Mouse (Mus musculus): Measurements from ENCODE around the gene Dcakd. TPM values are rescaled to one million over a fixed set of nuclear protein-coding genes. Genes with fewer than 3 reads are reported as not detected.
"Not testable (repeated sequence)": the region's sequence is repeated elsewhere in the genome, so short reads cannot be mapped to it uniquely, and the experiment has no call there.

Gene Dcakd
- polyA plus RNA-seq, 1 experiment from 2014 or later: 137 TPM

DNA sequence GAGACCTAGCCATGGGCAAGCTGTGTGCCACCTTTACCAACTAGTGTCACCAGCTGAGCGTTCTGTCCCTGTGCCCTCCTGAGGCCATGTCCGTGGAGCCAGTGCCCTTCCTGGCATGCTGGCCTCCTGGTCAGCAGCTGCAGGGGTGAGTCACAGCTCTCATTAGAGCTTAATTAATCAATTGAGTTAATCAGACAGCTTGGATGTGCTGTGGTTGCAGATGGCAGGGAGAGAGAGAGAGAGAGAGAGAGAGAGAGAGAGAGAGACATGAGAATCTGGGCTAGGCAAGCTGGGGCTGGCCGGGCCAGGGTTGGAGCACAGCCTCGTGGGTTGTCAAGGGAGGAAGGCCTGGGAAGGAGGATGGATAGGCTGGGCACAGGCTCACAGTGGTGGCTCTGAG, 43.5 kb downstream of the Dcakd start:
- no peak for DNase-seq (ENCODE audit: low spot score)
- Histone ChIP-seq H3K36me3 (no peaks in the 10 kb centered on the region), H3K4me1 (peaks cover 3% of the 10 kb centered on the region; the same call in 1 of the 2 replicates), H3K4me3 (no peak overlapping the region), H3K27me3 (ENCODE audit: insufficient read depth, poor library complexity, severe bottlenecking) (peaks cover 60% of the 10 kb centered on the region), H3K27ac (no peak overlapping the region), H3K9me3 (no peaks in the 10 kb centered on the region)
- 55% methylated on average over 4 of the region's 4 CpGs for WGBS

DNA sequence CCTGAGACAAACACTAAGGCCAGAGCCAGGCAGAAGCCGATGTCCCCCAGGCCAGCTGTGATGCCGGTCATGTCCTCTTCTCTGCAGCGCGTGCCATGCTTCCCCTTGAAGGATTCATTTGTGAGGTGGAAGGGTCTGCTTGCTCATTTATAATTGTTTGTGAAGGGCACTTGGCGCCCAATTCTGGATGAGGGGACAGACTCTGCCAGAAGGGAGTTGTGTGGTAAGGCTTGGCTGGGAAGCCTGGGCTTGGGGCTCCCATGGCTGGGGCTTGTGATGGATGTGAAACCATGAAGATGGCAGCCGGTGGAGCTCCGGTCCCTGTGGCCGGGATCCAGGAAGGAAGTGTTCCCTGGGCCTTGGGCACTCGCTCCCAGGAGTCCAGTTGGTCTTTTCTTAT, 44.0 kb downstream of the Dcakd start:
- Histone ChIP-seq H3K4me3 (no peak overlapping the region), H3K9me3 (no peaks in the 10 kb centered on the region), H3K27ac (no peak overlapping the region), H3K27me3 (ENCODE audit: insufficient read depth, poor library complexity, severe bottlenecking) (peaks cover 56% of the 10 kb centered on the region), H3K36me3 (no peaks in the 10 kb centered on the region), H3K4me1 (no peaks in the 10 kb centered on the region)
- DNase-seq (ENCODE audit: low spot score): no peak
- WGBS: 82% methylated on average over 9 of the region's 9 CpGs

DNA sequence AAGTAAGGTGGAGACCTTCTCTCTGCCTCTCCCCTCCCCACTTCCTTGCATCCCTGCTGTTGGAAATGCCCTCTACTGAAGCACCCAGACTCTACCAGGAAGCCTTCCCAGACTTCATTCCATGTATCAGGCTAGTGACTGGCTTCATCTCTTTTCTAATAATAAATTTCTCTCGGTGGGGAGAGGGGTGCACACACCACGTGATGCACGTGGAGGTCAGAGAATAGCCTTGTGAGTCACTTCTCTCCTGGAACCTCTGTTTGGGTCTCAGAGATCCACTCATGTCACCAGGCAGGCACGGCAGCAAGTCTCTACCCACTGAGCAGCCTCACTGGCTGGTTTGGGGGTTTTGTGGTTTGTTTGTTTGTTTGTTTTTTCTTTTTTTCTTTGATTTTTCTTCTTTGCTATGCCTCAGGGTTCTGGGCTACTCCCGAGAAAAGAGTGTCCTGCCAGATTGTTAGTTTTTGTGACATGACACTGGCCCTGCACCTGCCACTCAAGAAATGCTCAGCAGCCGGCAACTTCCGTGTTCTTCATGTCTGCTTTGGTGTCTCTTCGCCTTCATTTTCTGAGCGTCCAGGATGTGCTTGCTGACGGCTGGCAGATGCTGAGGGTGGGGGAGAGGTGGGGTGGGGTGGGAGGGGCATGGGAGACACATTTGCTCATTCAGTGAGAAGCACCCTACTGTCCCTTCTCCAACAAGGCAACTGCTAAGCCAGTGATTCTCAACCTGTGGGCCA, 46.8 kb downstream of the Dcakd start:
- peaks cover 36% of the 10 kb centered on the region for H3K27me3 ChIP-seq (ENCODE audit: insufficient read depth, poor library complexity, severe bottlenecking)
- WGBS: 57% methylated on average over 10 of the region's 10 CpGs
- H3K9me3 ChIP-seq: no peaks in the 10 kb centered on the region
- peaks cover 10% of the 10 kb centered on the region for H3K4me1 ChIP-seq
- no peak for DNase-seq (ENCODE audit: low spot score)
- no peaks in the 10 kb centered on the region for H3K36me3 ChIP-seq
- no peak overlapping the region for H3K27ac ChIP-seq
- H3K4me3 ChIP-seq: no peak overlapping the region

DNA sequence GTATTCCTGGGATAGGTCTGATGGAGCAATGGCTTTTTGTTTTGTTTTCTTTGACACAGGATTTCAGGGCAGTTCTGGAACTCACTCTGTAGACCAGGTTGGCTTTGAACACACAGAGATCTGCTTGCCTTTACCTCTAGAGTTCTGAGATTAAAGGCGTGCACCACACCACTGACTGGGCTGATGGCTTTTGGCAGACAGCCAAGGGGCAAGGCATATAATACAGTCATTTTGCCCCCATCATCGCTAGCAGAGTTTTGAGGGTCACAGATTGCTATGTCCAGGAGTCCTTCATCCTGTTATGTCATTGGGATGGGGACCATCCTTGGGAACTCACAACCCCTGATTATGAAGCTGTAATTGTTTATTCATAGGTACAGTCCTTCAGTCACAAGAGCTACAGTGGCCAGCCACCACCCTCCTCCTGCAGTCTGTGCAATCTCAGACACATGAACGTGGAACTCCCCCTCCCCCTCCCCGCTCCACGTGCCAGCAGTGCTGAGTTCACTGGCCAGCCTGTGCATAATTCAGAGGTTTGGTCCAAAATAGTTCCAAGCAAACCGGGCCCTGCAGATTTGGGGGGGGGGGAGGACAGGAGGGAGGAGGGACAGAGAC, 50.0 kb downstream of the Dcakd start:
- H3K9me3 ChIP-seq: no peaks in the 10 kb centered on the region
- 40% methylated on average over 6 of the region's 6 CpGs for WGBS
- H3K36me3 ChIP-seq: no peaks in the 10 kb centered on the region
- H3K27me3 ChIP-seq (ENCODE audit: insufficient read depth, poor library complexity, severe bottlenecking): peaks cover 28% of the 10 kb centered on the region
- H3K27ac ChIP-seq: peak overlapping the region; percentile 63; the same call in 1 of the 2 replicates
- peaks cover 10% of the 10 kb centered on the region for H3K4me1 ChIP-seq
- H3K4me3 ChIP-seq: no peak overlapping the region
- DNase-seq (ENCODE audit: low spot score): no peak

DNA sequence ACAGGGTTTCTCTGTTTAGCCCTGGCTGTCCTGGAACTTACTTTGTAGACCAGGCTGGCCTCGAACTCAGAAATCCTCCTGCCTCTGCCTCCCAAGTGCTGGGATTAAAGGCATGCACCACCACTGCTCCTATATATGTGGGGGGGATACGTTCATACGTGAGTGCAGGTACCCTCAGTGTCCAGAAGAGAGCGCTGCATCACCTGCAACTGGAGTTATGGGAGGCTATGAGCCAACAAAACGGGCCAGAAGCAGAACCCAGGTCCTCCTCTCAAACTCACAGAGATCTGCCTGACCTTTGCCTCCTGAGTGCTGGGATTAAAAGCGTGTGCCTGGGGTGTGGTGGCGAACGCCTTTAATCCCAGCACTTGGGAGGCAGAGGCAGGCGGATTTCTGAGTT, 52.2 kb downstream of the Dcakd start:
- H3K27ac ChIP-seq; DNase-seq (ENCODE audit: low spot score); H3K4me3 ChIP-seq; H3K9me3 ChIP-seq; H3K36me3 ChIP-seq: not testable (repeated sequence)
- Histone ChIP-seq H3K4me1 (peaks cover 10% of the 10 kb centered on the region), H3K27me3 (ENCODE audit: insufficient read depth, poor library complexity, severe bottlenecking) (peaks cover 38% of the 10 kb centered on the region)
- WGBS: 78% methylated on average over 9 of the region's 9 CpGs

DNA sequence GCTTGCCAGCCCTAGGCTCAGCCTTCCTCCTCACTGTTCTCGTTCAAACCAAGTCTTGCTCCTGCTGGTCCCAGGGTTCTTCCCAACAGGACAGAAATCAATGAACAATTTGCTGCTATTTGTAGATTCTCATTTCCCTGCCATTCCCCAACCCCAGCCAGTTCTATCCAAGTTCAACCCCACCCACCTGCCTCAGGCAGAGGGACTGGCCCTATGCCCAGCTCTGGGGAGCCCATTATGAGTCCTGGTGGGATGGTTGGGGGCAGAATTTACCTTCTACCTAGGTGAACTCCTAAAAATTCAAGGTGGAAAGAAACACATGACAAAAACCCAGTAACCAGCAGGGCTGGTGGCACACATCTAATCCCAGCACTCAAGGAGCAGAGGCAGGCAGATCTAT, 55.8 kb downstream of the Dcakd start:
- H3K27ac ChIP-seq: no peak overlapping the region
- H3K4me3 ChIP-seq: no peak overlapping the region
- no peak for DNase-seq (ENCODE audit: low spot score)
- H3K4me1 ChIP-seq: no peaks in the 10 kb centered on the region
- no peaks in the 10 kb centered on the region for H3K36me3 ChIP-seq
- H3K27me3 ChIP-seq (ENCODE audit: insufficient read depth, poor library complexity, severe bottlenecking): peaks cover 63% of the 10 kb centered on the region
- H3K9me3 ChIP-seq: no peaks in the 10 kb centered on the region
- WGBS: 68% methylated on average over 1 of the region's 1 CpGs

DNA sequence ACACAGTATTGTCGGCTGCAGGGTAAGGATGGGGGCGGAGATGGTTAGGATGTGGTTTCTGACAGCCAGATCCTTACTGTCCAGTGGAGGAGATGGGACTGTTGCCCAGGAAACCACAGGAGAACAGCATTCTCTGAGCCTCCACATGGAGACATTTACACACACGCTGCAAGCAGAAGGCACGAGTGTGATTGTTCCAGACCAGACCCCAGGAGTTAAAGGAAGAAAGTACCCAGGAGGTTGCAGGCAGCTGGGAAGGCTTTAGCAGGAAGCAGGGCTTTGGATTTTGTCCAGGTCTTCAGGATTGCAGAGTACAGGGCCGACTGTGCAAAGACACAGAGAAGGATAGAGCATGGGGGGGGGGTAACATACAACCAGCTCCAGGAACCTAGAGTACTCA, 56.5 kb downstream of the Dcakd start:
- Histone ChIP-seq H3K36me3 (no peaks in the 10 kb centered on the region), H3K27me3 (ENCODE audit: insufficient read depth, poor library complexity, severe bottlenecking) (peaks cover 70% of the 10 kb centered on the region), H3K9me3 (no peaks in the 10 kb centered on the region), H3K4me1 (no peaks in the 10 kb centered on the region), H3K4me3 (no peak overlapping the region), H3K27ac (no peak overlapping the region)
- DNase-seq (ENCODE audit: low spot score): no peak
- WGBS: 56% methylated on average over 5 of the region's 5 CpGs

DNA sequence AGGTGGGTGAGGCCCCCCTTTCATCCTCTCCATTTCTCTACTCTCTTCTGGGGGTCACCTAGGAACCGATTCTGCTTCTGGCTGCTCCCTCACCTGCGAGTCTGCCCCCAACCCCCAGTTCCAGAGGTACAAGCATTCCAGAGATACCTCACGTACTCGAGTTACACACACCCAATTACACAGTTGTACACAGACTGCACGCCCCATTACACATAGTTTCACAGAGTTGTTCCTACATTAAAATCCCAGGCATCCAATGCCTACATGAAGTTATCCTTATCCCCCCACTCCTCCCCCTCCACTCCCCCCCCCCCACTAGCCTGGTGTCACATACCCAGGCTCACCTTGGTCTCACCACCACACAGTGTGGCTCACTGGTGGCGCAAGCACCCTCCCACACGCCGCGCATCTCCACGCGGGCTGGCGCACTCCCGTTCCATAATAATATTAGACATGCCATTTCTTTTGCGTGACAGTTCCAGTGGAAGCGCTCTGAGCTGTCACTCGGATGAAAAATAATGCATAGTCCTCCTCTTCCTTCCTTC, 63.5 kb downstream of the Dcakd start:
- no peak for DNase-seq (ENCODE audit: low spot score)
- Histone ChIP-seq H3K27me3 (ENCODE audit: insufficient read depth, poor library complexity, severe bottlenecking) (peaks cover 70% of the 10 kb centered on the region), H3K4me3 (no peak overlapping the region), H3K27ac (no peak overlapping the region), H3K36me3 (no peaks in the 10 kb centered on the region), H3K4me1 (peaks cover 17% of the 10 kb centered on the region), H3K9me3 (no peaks in the 10 kb centered on the region)
- 67% methylated on average over 16 of the region's 16 CpGs for WGBS

DNA sequence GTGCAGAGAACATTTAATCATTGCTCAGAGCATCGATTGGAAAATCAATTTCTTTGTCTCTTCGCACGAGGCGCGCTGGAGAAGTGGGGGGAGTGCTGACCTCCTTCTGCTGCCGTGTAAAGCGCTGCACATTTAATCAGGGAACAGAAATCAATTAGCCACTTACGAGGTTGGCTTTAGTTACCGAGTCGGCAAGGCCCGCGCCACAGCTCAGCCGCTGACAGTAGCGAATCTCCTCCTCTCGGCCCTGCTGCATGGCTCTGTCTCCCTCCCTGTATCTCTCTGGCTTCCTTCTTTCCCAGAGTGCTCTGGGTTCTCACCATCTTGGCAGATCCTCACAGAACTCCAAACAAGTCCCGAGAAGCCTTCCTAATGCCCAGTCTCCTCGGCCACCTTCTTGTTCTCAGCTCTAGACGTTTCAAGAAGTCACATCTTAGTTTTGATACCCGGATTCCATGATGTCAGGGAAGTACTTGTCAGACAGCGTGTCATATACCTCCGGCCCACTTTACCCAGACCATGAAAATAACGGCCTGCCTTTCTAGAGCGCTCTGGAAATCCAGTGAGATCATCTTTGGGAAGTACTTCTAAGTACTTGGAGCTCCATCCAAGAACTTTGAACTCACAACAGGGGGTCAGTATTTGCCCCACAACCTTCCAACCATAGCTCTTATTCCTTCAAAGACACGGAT, 64.1 kb downstream of the Dcakd start:
- peaks cover 66% of the 10 kb centered on the region for H3K27me3 ChIP-seq (ENCODE audit: insufficient read depth, poor library complexity, severe bottlenecking)
- no peaks in the 10 kb centered on the region for H3K9me3 ChIP-seq
- peak overlapping the region; percentile 47 for H3K4me3 ChIP-seq
- peak overlapping the region; percentile 78 for H3K27ac ChIP-seq
- H3K36me3 ChIP-seq: no peaks in the 10 kb centered on the region
- peaks cover 17% of the 10 kb centered on the region for H3K4me1 ChIP-seq
- 15% methylated on average over 24 of the region's 24 CpGs for WGBS
- DNase-seq (ENCODE audit: low spot score): no peak

DNA sequence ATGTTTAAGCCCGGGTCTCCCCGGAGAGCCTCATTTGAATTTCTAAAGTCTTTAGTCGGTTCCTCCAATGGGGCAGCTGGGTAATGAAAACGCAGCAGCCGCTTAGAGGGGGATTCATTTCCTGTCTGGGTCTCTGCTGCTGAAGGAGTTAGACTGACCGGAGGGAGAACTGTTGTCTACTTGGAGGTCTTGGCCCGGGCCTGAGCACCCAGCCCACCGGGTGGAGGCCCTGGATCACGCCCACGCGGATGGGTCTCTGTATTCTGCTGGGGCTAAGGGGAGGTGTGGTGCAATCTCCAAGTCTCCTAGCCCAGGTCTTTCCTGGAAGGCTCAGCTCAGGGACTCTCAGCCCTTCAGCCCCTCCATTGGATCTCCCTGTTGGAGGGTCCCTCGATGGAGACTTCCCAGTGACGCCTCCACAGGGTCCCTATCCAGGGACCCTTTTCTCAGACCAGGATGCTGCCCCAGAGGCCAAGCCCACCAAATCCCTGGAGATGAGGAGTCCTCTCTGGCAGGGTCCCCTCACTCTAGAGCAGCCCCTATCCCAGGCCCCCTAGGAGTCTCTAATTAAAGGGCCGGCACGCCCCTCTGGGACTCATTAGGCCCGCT, 64.8 kb downstream of the Dcakd start:
- H3K9me3 ChIP-seq: no peaks in the 10 kb centered on the region
- peak overlapping the region; percentile 47 for H3K4me3 ChIP-seq
- H3K27ac ChIP-seq: peak overlapping the region; percentile 78
- peaks cover 59% of the 10 kb centered on the region for H3K27me3 ChIP-seq (ENCODE audit: insufficient read depth, poor library complexity, severe bottlenecking)
- peaks cover 17% of the 10 kb centered on the region for H3K4me1 ChIP-seq
- no peak for DNase-seq (ENCODE audit: low spot score)
- no peaks in the 10 kb centered on the region for H3K36me3 ChIP-seq
- WGBS: 8% methylated on average over 16 of the region's 16 CpGs

DNA sequence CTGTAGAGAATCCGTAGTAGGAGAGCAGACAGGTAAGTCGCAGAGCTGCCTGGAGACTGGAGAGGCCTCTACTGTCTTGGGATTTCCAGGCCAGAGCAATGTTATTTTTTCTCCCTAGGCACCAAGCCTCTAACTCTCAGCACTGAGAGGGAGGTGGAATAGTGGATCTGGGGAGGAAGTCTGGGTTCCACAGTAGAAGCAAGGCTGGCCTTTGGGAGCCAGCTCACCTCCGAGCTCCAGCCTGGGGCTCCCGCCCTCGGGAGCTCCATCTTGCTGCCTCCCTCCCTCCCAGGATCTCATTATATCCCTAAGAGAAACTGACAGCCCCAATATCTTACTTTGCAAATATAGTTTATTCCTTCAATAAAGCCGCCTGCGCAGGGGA, 65.3 kb downstream of the Dcakd start:
- Histone ChIP-seq H3K27ac (peak overlapping the region; percentile 78; the same call in 1 of the 2 replicates), H3K27me3 (ENCODE audit: insufficient read depth, poor library complexity, severe bottlenecking) (peaks cover 55% of the 10 kb centered on the region), H3K36me3 (no peaks in the 10 kb centered on the region), H3K4me1 (peaks cover 18% of the 10 kb centered on the region), H3K4me3 (peak overlapping the region; percentile 47), H3K9me3 (no peaks in the 10 kb centered on the region)
- 36% methylated on average over 7 of the region's 7 CpGs for WGBS
- DNase-seq (ENCODE audit: low spot score): no peak

DNA sequence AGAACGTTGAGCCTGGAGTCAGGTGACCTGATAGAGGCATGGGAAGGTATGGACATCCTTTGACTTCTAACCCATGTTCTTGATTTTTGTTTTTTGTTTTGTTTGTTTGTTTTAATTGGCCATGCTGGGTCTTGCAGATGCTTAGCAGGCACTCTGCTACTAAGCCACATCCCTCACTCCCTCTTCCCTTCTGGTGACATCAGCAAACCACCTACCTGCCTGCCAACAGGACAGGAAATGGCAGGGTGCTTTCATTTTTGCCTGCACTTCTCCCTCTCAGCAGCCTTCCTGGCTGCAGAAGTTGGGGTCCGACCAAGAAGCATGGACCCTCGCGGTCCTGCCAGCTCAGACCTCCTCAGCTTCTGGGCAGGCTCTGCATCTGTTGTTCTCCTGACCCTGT, 67.1 kb downstream of the Dcakd start:
- Histone ChIP-seq H3K9me3 (no peaks in the 10 kb centered on the region), H3K4me3 (no peak overlapping the region), H3K27me3 (ENCODE audit: insufficient read depth, poor library complexity, severe bottlenecking) (peaks cover 51% of the 10 kb centered on the region), H3K27ac (no peak overlapping the region), H3K36me3 (no peaks in the 10 kb centered on the region), H3K4me1 (peaks cover 30% of the 10 kb centered on the region)
- 78% methylated on average over 4 of the region's 4 CpGs for WGBS
- DNase-seq (ENCODE audit: low spot score): no peak

DNA sequence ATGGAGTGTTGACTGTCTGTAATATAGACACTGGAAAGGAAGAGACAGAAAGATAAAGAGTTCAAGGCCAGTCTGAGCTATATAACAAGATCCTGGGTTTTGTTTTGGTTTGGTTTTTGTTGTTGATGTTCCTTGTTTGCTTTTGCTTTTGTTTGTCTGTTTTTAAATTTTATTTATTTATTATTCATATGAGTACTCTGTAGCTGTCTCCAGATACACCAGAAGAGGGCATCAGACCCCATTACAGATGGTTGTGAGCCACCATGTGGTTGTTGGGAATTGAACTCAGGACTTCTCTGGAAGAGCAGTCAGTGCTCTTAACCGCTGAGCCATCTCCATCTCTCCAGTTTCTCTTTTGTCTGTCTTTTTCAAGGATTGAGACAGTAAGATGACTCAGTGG, 69.3 kb downstream of the Dcakd start:
- H3K36me3 ChIP-seq: no peaks in the 10 kb centered on the region
- DNase-seq (ENCODE audit: low spot score): no peak
- WGBS: 66% methylated on average over 1 of the region's 1 CpGs

More for the DNA sequence above, 69.3 kb downstream of the Dcakd start:
- Histone ChIP-seq H3K9me3 (no peaks in the 10 kb centered on the region), H3K27ac (no peak overlapping the region), H3K27me3 (ENCODE audit: insufficient read depth, poor library complexity, severe bottlenecking) (peaks cover 43% of the 10 kb centered on the region), H3K4me1 (peaks cover 32% of the 10 kb centered on the region), H3K4me3 (no peak overlapping the region)
